Mouse (Mus musculus) megakaryocyte, adult 5-6 weeks (primary cell): ENCODE measurements around the gene Maml2. TPM values are rescaled to one million over a fixed set of nuclear protein-coding genes. Genes with fewer than 3 reads are reported as not detected.

ENCODE experiments used
- ATAC-seq: 2 replicates; pipeline ENCODE4 v1.8.0; 2016; ENCODE audit warnings: mild to moderate bottlenecking, inconsistent platforms; ENCODE audit not compliant: poor library complexity, severe bottlenecking
- total RNA-seq, 2 experiments: library from RNA; stranded (forward) in 1 of 2; stranded (reverse) in 1 of 2; fragments of 153-499, 151-499 nt in 1 of 2; fragments of 221-1000, 200-1000 nt in 1 of 2; gene quantifications; 2 replicates each; pipeline versions ENCODE4 v1.2.3 to v1.2.4; 2015 to 2017

The Maml2 gene
- total RNA-seq, 2 experiments from 2014 or later, result 0.62 to 2.0 TPM

- ATAC-seq, result peak; percentile 80
Observed at GRCm38 (mm10) chr9:13661768-13662623, 364.2 kb downstream of the Maml2 start.

GRCm38 (mm10) chr9:13665487-13665969, 367.8 kb downstream of the Maml2 start:
- no peak for ATAC-seq

DNA sequence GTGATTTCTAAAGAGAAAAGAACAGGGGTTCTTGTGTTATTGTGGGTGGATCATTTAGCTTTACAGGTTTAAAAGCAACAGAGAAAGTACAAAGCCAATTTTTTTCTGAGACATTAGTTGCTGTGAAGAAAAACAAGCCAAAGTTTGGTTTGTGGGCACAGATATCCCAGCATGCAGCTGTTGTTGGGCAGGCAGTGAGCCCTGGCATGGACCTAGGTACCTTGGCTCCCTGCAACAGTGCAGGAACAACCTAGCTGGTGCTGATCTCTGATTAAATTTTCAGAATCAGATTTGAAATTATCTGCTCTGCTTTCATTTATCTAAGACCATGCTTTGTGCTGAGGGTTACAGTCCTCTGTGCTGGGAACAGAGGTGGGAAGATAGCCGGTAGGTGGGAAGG, 370.2 kb downstream of the Maml2 start:
- no peak for ATAC-seq

GRCm38 (mm10) chr9:13668742-13669141, 371.0 kb downstream of the Maml2 start:
- peak; percentile 84 for ATAC-seq

DNA sequence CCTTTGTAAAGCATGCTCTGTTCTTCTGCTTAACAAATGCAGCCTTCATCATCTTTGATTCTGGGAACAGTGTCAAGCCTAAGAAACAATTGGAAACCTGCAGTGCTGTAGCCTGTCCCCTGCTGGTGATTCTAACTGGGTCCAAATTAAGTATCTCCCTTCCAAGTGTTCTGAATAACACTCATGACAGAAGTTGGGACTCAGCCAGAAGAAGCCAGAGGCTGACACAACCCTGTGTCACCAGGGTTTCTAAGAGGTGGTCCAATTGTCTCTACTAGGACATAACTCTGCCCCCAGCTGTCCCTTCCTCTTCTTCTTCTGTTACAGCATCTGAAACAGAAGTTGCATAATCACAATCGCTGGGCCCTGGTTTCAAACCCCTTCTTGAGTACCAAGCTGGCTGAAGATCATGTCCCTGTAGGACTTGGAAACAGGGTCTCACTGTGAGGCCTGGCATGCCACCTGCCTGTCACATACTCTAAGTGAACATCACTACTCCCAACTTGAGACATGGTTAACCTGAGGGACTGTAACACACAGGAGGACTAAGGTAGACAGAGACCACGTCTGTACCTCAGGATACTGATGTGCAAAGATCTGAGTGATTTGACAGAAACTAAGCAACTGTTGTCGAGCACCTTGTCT, 373.5 kb downstream of the Maml2 start:
- ATAC-seq, result peak; percentile 85

- no peak for ATAC-seq
Observed at GRCm38 (mm10) chr9:13673304-13673703, 375.5 kb downstream of the Maml2 start.

DNA sequence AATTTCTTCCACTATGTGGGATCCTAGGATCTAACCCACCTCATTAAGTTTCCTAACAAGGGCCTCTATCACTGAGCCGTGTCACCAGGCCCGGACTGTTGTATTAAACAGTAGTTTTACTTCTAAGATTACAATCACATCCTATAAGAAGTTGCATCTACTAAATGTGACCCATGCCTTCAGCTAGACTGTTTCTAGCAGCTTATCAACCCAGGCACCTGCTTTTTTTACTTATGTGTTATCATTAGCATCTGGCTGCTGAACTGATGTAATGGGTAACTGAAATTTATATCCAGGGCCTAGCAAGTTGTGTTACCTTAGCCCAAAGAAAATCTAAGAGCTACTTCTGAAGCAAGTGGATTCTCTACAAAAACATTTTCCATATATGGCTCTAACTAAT, 380.3 kb downstream of the Maml2 start:
- no peak for ATAC-seq

GRCm38 (mm10) chr9:13679696-13680095, 381.9 kb downstream of the Maml2 start:
- ATAC-seq, result no peak

DNA sequence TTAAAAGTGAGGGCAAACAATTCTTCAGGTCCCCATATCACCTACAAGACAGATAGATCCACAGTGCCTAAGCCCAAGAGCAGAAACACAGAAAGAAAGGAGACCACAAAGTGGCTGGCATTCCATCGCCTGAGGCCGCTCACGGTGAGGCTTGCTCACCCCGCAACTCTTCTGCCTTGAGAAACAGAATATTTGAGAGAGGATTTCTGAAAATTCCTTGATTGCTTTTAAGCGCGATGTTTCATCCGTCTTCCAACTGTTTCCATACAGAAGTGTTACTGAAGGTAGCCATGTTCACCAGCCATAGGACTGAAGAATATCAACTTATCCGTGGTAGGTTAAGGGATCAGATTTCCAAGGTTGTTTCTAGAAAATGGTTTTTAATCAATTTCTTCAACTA, 383.4 kb downstream of the Maml2 start:
- ATAC-seq, result no peak

- ATAC-seq, result 0 out of 2 replicates have a peak, but pooled peaks have one; percentile 43
Observed at GRCm38 (mm10) chr9:13681581-13682038, 383.9 kb downstream of the Maml2 start.

DNA sequence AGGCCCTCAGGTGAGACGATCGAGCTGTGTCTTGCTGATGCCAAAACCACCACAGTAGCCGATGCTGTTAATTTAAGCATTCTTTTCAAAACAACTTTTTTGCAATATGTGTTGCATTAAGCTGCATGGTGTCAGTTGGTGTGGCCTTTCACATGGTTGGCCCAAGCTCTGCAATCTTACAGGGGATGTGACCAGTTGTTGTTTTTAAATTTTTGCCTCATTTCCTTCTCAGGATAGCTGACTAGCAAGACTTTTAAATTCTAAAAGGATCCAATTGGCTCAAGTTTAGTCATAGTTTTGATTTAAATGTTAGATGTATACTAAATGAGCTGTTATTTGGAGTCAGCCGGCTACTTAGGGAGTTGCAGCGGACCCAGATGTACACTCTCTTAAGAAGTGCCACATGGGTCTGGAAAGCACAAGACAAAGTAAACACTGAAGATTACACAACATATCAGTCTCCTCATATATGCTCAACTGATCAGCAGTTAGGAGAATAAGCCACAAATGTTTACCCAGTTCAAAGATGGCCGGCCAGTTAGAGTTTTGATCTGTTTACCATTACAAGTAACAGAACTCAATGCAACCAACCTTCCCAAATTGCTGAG, 386.7 kb downstream of the Maml2 start:
- no peak for ATAC-seq

DNA sequence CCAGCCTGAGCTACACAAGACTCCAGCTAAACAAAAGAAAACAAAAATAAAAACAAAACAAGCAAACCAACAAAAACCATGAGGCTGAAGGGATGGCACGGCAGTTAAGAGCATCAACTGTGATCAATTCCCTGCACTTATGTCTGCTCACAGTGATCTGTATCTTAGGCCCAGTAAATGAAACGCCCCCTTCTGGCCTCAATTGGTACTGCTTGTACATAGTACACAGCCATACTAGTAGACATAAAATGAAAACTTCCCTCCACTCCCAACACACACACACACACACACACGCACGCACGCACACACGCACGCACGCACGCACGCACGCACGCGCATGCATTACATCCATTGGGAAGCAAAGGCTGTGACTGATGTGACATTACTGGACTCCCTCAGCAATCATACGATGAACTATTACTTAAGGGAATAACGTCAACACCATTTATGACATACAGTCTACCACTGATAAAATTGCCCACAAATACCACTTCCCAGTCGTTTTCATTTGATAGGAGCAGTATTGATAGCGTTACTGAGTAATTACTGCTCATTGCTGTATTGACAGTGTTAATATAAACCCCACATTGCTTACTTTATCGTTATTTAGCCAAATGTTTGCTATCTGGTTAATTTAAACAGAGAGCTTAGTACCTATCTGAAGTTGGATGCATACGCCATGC, 389.4 kb downstream of the Maml2 start:
- ATAC-seq, result peak; percentile 76

DNA sequence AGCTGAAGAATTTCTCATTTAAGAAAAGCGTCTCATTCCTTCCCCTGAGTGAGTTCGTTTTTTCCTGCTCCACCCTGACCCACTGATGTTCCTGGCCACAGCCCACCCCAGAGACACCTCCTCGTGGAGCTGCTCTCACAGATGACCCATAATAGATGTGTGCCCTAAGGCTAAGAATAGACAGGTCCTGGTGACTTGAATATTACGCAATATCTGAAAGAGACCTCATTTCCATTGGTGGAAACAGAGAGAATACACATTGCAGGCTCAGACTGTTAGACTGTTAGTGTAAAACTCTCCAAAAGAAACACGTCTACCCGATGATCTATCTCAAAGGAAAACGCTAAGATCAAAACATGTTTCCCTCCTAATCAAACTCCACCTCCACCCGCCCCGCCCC, 391.2 kb downstream of the Maml2 start:
- ATAC-seq, result no peak

DNA sequence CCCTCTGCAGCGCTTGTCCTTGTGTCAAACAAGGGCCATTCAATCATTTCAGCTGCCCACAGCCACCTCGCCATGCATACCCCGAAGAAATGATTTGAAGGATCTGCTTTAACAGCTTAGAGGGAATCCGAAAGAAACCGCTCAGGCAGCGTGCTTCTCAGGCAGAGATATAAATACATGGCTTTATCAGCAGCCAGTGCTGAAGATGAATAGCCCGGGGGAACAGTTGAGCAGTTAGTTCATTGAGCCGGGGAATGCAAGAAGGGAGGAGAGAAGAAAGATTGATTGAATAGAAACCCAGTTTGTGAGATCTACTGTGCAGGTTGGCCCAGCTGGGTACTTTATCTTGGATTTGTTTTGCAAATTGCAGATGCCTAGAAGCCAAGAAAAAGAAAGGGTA, 392.6 kb downstream of the Maml2 start:
- no peak for ATAC-seq

- no peak for ATAC-seq
Observed at GRCm38 (mm10) chr9:13693693-13694284, 396.0 kb downstream of the Maml2 start.

- ATAC-seq, result no peak
Observed at GRCm38 (mm10) chr9:13694293-13694692, 396.5 kb downstream of the Maml2 start.

GRCm38 (mm10) chr9:13697041-13697811, 399.5 kb downstream of the Maml2 start:
- 0 out of 2 replicates have a peak, but pooled peaks have one; percentile 18 for ATAC-seq

DNA sequence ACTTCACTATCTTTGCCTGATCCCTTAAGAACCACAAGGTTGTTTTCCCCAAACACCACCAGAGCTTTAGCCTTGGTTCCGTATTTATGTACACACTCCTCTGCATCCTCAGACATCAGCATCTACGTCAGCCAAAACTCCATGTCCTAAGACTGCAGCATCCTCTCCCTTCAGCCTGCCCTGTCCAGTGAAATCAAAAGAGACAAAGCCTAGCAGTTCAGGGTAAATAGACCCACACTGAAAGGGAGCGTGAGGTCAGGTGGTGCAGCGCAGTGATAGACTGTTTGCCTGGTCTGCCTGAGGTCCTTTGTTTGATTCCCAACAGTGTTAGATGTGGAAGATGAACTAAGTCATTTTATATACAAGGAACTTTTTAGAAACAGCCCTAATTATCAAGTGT, 400.1 kb downstream of the Maml2 start:
- no peak for ATAC-seq

DNA sequence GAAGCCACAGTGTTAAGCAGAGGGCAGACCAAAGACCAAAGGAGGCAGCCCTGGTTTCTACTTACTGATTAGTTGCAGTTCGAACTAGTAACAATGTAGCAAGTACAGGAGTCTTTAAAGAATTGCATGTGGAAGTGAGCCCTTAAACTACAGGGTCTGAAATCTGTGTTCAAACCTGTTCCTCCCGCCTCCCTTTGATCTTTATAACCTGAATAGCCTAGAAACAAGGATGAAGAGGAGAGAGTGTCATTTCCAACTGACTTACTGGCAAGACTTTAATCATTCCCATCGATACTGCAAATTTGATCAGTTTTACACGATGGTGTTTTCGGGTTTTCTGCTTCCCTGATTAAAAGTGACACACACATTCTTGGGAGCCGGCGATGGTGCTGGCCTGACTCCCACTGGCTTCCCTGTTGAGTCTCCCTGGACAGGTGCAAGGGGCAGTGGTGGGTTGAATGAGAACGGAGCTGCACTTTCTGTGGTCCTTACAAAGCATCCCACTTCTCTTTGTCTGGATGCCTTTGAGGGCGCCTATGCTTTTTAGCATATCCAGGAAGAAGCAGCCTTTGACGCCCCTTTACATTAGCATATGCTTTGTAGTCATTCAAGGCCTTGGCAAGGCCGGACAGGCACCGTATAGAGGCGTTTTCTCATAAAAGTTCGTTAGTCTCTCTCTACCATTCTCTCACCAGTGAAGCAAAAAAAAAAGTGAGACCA, 401.5 kb downstream of the Maml2 start:
- ATAC-seq, result no peak
